Mouse (Mus musculus) activated CD4-positive, CD25-positive, alpha-beta regulatory T cell, adult 9 weeks (primary cell): ENCODE results near the gene Memo1. TPM values are rescaled to one million over a fixed set of nuclear protein-coding genes. Genes with fewer than 3 reads are reported as not detected.

Source experiments
- polyA plus RNA-seq: library from polyadenylated mRNA; unstranded; fragments of 100-300 nt; shearing (Covaris generic); gene quantifications from one replicate; pipeline ENCODE4 v1.2.1, GENCODE M21; 2017

The Memo1 gene
- 54.7 TPM for polyA plus RNA-seq

DNA sequence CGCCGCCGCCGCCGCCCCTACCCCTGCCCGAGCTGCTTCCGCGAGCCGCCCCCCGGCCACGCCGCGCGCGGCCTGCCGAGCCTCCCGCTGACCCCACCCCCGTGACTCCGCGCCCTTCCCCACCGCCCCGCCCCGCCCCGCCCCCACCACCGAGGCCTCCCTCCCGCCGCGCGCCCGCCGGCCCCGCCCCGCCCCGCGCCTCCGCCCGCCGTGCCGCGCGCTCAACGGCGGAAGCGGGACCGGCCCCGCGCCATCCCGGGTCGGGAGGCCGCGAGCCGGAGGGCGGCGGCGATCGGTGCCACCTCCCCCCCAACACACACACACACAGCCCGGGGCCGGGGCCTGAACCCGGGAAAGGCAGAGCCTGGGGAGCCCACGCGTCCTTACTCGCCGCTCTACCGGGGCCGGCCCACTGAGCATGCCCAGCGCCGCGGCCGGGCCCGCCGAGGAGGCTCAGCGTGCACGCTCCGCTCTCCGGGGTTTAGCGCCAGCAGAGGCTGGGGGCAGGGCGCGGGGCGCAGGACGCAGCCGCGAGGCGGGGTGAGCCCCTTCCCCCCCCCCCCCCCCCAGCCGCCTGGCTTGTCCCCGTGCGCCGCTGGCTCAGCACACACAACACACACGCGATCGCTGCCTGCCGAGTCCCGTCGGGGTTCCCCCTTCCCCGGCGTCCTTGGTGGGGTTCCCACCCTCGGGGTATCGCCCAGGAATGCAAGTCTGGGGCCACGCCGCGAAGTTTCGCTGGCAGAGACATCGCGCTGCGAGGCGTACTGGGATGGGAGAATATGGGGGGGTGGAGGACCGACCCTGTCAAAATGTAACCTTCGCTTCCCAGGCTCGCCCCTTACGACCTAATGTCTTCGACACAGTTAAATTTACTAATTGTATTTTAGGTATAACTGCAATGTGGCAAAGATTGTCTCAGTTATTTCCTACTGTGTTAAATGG is at the start of gene Memo1:
Gene Memo1, minus strand, starts transcription at position 496 of the 945 bp plus-strand sequence.

DNA sequence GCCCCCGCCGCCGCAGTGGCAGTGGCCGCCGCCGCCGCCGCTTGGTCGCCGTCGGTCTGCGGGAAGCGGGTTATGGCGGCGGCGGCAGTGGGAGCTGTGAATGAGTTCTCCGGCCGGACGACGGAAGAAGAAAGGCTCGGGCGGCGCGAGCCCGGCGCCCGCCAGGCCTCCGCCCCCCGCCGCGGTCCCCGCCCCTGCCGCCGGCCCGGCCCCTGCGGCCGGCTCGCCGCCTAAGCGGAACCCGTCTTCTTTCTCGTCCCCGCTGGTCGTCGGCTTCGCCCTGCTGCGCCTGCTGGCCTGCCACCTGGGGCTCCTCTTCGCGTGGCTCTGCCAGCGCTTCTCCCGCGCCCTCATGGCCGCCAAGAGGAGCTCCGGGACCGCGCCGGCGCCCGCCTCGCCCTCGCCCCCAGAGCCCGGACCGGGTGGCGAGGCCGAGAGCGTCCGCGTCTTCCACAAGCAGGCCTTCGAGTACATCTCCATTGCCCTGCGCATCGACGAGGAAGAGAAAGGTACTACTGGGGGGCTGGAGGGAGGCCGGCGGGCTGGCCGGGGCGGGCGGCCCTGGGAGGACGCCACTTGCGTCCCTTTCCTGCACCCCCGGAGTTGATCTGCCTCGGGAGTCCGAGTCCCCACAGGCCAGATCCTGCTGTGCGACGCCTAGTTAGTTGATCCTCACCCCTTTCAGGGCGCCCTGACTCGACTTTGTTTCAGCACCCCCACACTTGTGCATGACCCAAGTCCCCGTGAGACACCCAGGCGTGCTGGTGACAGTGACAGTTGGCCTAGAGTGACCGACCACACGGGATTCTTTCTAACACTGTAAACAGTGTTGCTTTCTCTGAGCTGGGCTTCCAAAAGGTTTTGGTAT is 43.9 kb upstream of the Memo1 start, which contains the start of gene Spast:
Gene Spast, plus strand, starts transcription at position 51 of the 868 bp plus-strand sequence.

DNA sequence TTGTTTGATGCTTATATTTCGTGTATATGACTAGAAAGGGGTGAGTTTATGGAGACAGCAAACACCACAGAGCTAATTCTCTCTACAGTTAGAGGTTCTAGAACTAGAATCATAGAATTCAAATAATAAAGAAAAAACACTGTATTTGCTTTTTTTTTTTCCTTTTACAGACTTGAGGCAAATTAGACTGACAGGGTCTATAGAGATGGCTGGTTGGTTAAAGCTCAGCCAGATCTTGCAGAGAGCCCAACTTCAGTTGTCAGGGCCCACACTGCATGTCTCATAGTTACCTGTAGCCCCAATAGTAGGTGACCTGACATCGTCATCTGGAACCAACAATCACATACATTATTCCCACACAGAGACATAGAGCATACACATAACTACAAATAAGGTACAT is 28.5 kb upstream of the Memo1 start, which contains the start of gene Dpy30:
Gene Dpy30, minus strand, starts transcription at position 101 of the 400 bp plus-strand sequence.

Other genes with a start within 250 kb of the Memo1 start
- not detected for gene Srd5a2, start 247.6 kb downstream of the Memo1 start, polyA plus RNA-seq
- gene Dpy30, start 28.4 kb upstream of the Memo1 start, polyA plus RNA-seq: 123 TPM
- 7.3 TPM for gene Spast, start 43.5 kb upstream of the Memo1 start, polyA plus RNA-seq
- gene Slc30a6, start 100.1 kb upstream of the Memo1 start, polyA plus RNA-seq: 34.2 TPM
- 1.2 TPM for gene Nlrc4, start 163.6 kb upstream of the Memo1 start, polyA plus RNA-seq
- gene Yipf4, start 194.0 kb upstream of the Memo1 start, polyA plus RNA-seq: 18.6 TPM
- 47.2 TPM for gene Birc6, start 232.8 kb upstream of the Memo1 start, polyA plus RNA-seq